Mouse (Mus musculus): Measurements from ENCODE around the gene Wdr53.

DNA sequence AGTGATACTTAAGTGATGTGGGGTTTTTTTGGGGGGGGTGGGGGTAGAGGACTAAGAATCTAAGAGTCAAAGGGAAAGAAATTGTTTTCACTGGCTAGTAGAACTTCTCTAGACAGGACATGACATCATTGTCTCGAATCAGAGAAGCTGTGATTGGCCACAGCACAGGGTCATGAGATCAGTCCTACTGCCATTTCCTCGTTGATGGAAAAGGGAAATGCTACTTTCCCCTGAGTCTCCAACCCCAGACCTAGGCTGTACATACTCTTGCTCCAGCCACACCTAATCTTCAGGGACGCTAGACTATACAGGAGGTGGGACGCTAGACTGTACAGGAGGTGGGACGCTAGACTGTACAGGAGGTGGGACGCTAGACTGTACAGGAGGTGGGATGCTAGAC, 28.0 kb downstream of the Wdr53 start:
- TF ChIP-seq CTCF (IDR thresholded peaks at IDR 0.05; ENCODE audit: extremely low read depth, insufficient read length, insufficient replicate concordance, low read depth, low read length) = no peak
- no peak for TF ChIP-seq POLR2A (IDR thresholded peaks at IDR 0.05; ENCODE audit: low read depth, low read length)

Data from small intestine, adult 2 months (tissue).